Mouse (Mus musculus) kidney, postnatal 14 days (tissue): ENCODE data around the gene Cog4.

ENCODE experiments used
- DNase-seq: peaks from one replicate; pipeline ENCODE4 v3.0.0; 2022; ENCODE audit warnings: mixed read lengths

Cog4 gene

DNA sequence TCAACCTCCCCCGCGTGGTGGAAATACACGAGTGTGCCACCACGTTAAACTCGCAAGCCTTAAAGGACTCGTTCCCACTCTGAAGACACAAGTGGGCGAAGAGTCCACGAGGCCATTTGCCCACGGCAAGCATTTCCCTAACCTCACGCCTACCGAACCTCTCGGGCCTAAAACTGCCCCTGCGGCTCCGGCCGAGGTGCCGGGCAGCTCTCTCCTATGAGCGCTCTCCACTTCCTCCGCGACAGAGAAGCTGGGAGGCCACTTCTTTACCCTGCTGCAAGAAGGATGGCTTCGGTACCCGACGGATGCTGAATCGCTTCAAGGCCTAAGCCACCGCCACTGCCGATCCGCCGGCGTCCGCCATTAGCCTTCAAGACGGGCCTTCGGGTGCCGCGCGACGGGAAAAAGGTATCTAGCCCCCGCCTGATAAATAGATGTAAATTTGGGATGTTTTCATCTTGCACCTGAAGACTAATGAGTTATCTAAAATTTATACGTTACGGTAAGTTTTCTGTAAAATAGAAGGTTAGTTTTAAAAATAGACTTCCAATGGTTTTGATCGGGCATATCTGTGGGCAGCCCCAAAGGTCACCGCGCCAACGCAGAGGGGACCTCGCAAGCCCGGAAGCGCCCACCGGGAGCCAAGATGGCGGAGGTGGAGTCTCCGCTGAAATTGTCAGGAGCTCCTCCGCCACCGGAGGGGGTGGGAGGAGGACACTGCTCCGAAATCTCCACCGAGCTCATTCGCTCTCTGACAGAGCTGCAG is at the start of gene Cog4, which contains the start of gene Sf3b3:
Gene Cog4 (plus strand): TSS at position 196 of the 766 bp plus-strand sequence.
Gene Sf3b3 (minus strand): TSS at position 383 of the 766 bp plus-strand sequence.
- DNase-seq = peak; percentile 90

DNA sequence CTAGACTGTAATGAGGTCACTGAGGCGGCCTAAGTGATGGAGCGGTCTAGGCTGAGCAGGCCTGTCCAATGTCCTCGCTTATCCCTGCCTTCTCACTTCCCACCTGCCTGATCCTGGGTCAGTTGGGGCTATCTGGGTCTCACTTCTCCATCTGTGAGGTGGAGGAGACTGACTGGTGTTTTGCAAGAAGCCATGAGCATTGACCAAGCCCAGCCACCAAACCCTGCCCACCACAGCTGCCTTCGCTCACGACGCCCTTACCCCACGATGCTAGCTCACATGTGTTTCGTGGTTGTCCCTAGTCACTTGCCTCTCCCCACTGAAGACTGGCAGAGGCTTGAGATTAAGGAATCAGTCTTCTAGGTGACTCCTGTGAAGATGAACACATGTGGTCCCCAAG is 49.3 kb upstream of the Cog4 start:
- no peak for DNase-seq

DNA sequence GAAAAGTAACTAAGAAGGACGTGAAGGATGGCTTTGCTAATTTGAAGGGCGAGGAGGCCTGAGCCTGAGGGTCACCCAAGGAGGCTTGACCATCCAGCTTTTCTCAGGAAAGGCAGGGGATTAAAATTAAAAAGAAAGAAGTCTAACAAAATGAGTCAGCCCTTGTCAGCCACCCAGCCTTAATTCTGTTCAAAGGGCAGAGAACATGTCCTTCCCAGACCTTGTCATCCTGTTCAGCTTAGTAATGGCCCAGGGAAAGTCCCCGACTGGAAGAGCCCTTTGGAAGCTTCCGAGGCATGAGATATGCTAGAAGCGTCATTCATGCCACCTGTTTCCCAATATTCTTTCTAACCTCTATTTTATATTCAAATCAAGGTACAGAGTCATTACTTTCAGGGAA is 43.4 kb upstream of the Cog4 start:
- no peak for DNase-seq

DNA sequence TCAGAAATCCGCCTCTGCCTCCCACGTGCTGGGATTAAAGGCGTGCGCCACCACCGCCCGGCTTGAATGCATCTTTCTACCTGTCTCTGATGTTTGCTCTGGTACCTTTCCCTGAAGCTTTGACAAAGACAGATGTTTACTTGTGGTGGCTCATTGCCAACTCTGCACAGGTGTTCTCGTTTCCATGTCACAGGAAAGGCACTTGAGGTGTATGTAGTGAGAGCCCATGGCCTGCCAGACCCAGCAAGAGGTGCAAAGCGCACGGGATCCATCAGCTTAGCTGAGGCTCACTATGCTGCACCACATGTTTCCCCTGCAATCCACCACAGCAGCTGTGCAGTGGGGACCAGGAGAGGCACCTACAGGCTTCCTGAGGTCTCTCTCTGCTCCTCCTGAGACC is 42.5 kb upstream of the Cog4 start:
- DNase-seq = no peak

DNA sequence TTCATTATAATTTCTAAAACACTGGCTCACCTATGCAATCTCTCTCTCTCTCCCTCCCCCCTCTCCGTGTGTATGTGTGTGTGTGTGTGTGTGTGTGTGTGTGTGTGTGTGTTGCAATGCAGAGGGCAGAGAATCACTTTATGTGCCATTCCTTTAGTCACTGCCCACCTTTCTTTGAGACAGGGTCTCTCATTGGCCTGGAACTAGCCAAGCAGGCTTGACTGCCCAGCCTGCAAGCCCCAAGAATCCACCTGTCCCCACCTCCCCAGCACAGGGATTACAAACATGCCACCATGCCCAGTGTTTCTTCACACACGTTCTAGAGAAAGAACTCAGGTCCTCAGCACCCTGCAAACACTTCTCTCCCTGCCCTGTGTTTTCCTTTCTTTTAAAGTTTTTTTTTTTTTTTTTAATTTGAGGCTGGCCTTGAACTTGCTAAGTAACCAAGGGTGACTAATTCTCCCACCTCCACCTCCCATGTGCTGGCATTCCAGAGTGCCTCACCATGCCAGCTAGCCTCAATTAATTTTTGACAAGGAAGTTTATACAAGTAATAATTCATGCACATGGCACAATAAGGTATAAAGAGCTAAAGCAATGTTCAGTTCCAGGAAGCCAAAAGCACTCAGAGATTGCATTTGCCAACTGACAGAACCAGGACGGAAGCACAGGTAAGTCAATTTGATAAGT is 41.4 kb upstream of the Cog4 start:
- no peak for DNase-seq

DNA sequence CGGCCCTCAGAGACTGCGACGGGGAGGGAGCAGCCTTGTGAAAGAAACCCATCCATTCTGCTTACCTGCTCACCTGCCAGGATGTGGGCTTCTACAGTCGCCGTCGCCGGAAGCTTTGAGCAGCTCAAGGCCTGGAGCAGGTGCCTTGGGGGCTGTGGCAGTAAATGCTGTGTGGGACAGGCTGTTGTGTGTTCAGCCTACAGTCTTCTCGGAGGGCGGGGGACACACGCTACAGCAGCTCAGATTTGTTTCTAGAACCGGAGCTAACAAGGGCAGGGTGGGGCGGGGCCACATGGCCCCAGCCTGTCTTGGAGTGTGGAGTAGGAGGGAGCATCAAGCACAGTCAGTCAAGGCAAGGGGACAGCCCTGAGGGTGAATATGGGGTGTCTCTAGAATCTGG is 40.7 kb upstream of the Cog4 start, which contains the start of gene Il34:
Gene Il34 (minus strand): TSS at position 256 of the 400 bp plus-strand sequence.
- DNase-seq = peak; percentile 29

DNA sequence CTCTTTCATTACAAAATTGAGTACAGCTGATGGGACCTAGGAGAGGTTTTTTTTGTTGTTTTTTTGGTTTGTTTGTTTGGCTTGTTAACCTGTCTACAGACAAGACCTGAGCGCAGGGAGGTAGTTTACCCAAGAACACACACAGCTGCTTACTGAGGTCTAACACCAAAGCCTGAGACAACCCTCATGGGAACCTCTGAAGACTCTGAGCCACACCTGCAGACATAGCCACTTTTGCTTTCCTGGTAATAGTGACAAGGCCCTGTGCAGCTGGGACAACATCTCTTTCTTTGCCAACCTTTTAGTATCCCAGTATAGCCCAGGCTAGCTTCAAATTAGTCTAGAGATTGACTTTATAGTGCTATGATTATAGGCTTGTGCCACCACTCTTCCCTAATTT is 40.3 kb upstream of the Cog4 start:
- DNase-seq = no peak

DNA sequence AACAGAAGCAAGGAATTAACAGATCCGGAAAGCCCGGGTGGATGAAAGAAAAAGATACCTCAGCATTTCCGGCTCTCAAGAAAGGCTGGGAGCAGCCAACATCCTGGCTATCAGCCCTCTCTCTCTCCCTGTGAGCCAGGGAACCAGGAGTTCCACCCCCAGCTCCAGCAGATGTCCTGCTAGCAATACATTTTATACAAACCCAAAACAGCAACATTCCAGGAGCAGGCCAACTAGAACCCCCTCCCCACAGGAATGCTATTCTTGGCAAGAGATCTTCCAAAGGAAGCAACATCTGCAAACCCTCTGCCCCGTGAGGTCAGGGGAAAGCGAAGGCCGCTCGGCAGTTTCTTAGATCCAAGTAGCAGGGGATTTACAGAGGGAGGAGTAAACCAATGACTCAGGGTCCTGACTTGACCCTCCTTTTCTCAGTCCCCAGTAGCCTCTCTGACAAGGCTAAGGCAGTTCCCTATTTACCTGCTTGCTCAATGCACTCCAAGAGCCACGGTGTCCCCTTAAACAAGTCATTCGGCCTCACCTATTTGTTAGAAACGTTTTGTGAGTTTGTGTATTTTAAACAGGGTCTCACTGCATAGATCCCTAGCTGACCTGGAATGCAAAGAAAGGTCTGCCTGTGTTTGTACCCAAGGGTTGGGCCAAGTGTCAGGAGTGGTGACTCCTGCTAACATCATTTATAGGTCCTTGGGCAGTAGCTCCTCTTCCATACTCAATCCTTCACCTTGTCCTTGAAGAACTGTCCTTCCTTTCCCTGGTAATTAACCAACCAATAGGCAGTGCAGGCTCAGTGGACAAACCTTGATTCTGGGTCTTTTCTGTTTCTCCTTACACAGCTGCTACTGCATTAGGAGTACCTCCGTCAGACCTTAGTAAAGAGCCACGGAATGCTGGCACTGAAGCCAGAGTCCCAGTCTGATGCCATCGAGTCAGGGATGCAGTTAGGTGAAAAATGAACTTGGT is 37.6 kb upstream of the Cog4 start:
- DNase-seq = peak; percentile 81

DNA sequence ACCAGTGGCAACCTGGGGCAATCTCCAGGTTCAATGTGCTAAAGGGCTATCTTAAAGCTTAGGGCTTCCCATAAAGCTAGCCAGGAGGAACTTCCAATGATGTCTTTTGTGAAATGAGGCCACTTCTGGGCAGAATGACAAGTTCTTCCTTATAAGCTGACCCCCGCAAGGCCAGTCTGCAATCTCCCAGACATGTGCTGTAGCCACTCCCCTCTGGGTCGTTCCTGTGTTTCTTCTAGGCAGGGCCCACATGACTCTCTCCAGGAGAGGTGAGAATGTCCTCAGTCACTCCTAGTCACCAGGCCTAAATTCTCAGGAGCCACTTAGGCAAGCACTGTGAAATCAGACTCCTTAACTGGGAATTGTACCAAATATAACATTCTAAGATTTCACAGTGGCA is 36.6 kb upstream of the Cog4 start:
- DNase-seq = peak; percentile 49

DNA sequence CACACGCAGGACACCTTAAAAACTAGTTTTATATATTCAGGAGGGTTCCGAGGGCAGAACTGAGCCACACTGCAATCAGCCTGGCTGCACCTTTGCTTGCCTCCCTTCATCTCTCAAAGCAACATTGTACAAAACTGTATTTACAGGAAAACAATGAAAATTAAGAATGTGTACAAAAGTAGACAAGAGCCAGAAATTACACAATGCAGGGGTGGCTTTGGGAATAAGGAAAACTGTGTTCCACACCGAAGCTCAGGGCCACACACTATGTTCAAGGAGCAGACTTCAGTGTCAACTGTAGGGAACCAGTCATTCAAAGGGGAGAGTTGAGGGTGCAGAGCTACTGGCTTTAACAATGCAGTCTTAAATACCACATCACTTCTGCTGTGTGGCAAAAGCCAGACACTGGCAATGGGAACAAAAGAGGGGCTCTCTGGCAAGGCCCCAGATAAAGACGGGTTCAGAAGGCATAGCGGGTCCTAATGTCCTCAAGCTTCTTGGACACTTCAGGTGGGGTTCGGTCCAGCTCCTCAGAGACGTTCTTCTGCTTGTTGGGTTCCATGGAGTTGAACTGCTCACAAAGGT is 35.8 kb upstream of the Cog4 start:
- no peak for DNase-seq

DNA sequence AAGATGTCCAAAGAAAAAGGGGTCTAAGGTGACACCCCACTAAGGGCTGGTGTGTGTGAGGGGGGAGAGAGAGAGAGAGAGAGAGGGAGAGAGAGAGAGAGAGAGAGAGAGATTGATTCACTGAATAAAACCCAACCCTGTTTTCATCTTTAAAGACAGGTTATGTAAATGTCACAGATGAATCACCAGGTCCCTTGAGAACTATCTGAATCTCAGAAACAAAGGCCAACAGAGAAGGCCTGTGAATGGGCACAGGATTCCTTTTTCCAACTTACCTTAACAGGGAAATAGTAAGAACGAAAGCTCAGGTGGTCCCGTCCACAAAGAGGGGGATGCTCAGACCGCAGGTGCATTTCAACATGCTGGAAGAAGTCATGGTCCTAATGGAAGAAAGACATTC is 35.3 kb upstream of the Cog4 start:
- no peak for DNase-seq

DNA sequence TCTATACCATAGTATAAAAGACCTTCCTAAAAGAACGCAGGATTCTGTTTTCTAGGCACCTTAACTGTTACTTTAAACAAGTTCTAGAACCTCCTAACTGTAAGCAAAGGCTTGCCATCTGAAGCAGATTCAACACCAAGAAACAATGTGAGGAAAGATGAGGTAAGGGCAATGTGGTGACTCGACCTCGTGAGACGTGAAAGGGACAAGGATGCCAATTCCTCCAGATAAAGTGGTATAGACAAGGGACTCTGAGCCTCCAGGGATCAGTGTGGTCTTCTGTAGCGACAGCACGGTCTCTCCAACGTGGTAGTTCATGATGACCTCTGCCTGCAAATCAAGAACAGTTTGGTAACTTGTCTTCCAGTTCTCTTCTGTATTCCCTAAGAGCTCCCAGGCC is 34.6 kb upstream of the Cog4 start:
- DNase-seq = no peak

DNA sequence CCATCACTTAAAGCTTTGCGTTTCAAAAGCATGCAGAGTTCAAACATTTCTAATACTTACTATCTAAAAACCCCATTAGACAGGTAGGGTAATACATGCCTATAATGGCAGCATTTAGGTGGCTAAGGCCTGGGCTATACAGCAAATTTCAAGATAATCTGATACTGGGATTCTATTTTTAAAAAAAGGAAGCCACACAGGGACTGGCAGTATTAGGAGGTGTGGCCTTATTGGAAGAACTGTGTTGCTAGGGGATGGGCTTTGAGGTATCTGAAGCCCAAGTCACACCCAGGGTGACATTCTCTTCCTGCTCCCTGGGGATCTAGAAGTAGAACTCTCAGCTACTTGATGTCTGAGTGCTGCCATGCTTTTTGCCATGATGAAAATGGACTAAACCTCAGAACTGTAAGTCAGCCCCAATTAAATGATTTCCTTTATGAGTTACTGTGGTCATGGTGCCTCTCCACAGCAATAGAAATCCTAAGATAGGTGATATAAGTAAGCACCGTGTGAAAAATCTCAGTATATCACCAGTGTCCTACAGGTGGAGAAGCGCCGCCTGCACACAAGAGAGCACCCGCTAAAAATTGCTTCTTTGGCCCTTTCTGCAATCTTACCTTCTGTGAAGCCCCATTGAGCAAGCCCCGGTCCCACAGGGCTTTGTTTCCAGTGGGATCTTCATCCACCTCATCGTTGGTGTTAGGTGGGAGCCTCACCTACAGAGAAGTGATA is 33.9 kb upstream of the Cog4 start:
- no peak for DNase-seq

DNA sequence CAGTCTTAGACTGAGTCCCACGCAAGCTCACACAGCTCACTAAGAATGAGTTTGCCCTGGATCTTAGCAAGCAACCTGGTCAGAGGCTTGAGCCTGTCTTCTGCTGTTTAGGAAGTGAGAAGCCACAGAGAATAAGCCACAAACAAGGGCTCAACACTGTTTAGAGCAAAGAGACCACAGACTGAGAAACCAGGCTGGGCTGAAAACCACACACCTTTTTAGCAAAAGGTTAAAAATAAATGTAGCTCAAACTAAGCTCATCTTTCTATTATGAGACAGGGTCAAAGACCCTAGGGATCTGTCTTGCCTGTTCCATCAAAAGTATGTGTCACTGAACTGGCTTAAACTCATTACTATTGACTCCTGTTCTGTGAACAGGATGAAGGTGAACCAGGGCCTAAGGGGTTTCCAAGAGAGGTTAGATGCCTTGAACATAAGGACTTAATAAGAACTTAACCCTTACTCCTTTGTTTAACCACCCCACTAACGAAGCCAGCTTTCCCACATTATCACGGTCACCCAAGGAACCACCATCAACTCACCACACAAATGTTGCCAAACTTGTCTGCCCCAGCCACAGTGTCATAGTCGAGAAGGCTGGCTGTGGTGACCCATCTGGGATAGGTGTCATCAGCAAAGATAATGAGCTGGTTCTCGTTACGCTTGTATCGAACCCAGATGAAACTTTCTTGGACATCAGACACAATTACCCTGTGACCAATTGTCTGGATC is 33.2 kb upstream of the Cog4 start:
- DNase-seq = no peak

DNA sequence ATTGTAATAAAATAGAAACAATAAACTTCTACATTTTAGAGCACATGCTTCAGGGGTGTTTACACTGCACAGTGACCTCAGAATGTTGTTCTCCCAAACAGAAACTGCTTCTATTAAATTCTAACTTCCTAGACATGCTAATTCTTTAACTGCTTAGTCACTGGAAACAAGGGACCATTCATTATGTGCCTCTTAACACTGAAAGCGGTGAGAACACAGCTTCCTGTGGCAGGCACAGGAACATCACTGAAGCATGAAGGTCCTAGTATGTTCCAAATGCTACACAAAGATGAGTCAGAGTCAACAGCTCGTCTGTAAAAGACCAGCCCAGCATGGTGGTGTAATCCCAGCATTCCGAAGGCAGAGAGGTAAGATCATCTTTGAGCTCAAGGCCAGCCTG is 31.1 kb upstream of the Cog4 start:
- no peak for DNase-seq

DNA sequence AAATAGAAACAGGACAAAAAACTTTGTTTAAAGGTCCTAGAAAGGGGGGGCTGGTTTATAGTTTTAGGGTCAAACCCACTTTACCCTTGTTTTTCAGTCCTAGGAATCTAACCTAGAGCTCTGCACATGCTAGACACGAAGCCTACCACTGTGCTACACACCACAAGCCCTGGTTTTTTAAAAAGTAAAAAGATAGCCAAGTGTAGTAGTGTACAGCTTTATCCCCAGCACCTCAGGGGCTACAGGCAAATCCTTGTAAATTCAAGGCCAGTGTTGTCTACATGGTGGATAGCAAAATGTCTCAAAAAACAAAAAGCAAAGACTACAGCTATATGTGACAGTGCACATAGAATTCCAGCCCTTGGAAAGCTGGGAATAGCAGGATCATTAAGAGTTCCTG is 29.4 kb upstream of the Cog4 start:
- DNase-seq = no peak

DNA sequence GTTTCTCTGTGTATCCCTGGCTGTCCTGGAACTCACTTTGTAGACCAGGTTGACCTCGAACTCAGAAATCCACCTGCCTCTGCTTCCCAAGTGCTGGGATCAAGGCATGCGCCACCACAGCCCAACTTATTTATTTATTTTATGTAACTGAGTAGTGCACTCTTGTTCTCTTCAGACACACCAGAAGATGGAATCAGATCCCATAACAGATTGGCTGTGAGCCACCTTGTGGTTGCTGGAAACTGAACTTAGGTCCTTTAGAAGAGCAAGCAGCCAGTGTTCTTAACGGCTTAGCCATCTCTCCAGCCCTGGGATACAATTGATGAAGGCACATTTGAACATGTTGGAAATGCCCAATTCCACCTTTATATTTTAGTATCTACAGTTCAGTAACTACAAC is 27.8 kb upstream of the Cog4 start:
- peak; percentile 61 for DNase-seq

DNA sequence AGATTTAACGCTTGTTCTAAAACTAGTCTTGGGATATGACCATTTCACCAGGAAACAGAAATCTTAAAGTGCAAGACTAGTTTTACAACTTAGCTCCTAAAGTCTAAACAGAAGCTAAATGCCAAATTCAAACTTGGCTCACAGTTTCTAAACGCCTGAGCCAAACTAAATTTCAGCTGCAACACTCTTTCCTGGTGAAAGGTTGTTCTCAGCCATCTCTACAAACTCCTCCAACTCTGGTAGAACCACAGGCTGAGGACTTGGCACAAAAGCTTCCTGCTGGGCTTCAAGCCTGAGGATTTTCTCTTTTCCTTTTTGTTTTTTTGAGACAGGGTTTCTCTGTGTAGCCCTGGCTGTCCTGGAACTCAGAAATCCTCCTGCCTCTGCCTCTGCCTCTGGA is 26.1 kb upstream of the Cog4 start:
- DNase-seq = no peak

DNA sequence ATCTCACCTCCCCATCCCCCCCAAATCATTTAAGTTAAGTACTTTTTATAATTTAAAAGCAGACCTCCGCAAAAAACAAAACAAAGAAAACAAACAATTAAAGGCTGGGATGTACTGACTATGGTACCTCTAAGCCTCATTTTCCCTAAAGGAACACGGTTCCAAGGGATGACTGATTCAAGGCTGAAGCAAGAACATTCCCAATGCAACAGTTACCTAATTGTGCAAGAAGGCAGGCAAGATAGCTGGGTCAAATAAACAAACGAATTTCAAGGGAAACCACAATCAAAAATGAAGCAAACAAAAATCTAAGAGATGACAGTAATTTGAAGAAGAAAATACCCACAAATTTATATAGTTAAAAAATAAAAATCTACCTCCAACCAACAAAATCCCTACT is 24.4 kb upstream of the Cog4 start:
- no peak for DNase-seq

DNA sequence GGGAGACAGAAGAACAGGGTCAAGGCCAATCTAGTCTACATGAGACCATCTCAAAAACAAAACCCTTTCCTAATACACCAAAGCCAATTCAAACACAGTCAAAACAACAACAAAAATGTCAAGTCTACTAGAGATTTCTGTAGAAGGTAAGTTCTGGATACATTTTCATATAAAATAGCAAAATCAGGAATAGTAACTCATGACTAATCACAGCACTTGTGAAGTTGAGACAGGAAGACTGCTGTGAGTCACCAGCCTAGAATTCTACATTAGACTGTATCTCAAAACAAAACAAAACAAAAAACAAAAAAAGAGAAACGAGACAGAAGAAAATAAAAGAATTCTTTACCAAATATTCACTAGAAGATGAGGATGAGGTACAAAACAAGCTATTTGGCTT is 21.5 kb upstream of the Cog4 start:
- DNase-seq = no peak

DNA sequence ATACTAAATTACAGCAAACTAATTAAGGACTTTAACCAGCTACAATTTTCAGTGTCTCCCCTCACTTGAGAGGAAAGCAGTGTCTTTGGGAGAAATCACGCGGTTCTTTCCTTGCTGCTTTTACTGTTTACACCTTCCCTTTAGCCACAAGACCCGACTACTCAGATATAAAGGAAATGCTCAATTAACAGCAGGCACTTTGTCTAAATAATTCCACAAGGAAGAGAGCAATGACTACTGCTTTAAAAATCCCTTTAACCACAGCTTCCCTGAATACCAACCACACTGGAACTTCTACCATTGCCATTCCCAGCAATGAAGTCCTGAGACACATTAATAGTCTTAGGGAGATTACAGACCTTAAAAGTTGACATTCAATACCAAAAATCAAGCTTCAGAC is 17.9 kb upstream of the Cog4 start:
- no peak for DNase-seq
